Mouse (Mus musculus) CH12.LX (cell line): ENCODE measurements around the gene Ficd.
"Not testable (repeated sequence)": the region's sequence is repeated elsewhere in the genome, so short reads cannot be mapped to it uniquely, and the experiment has no call there.

Source experiments
- CTCF ChIP-seq, 2 experiments: IDR thresholded peaks in 1 of 2; conservative IDR thresholded peaks in 1 of 2; 2 replicates each; pipeline ENCODE4 v1.5.1; 2011 to 2012; ENCODE audit warnings: low read depth in 2 of 2, low read length in 2 of 2, improper control_type of control experiment in 1 of 2, inconsistent platforms in 1 of 2, mild to moderate bottlenecking in 1 of 2, moderate library complexity in 1 of 2
- EP300 ChIP-seq: IDR thresholded peaks from 2 replicates; pipeline ENCODE4 v1.6.1; 2011; ENCODE audit warnings: low read length, improper control_type of control experiment
- HCFC1 ChIP-seq: IDR thresholded peaks from 2 replicates; pipeline ENCODE4 v1.6.1; 2012; ENCODE audit warnings: low read depth, mild to moderate bottlenecking, inconsistent platforms, low read length, improper control_type of control experiment
- MAFK ChIP-seq: IDR thresholded peaks from 2 replicates; pipeline ENCODE4 v1.6.1; 2011; ENCODE audit warnings: low read length, improper control_type of control experiment; ENCODE audit not compliant: insufficient replicate concordance
- MAX ChIP-seq: IDR thresholded peaks from 2 replicates; pipeline ENCODE4 v1.6.1; 2011; ENCODE audit warnings: low read length, improper control_type of control experiment
- NRF1 ChIP-seq: IDR thresholded peaks from 2 replicates; pipeline ENCODE4 v1.6.1; 2014; ENCODE audit warnings: low read depth, mild to moderate bottlenecking, inconsistent platforms, low read length, improper control_type of control experiment, moderate library complexity
- POLR2A ChIP-seq: IDR thresholded peaks from 2 replicates; pipeline ENCODE4 v1.6.1; 2011; ENCODE audit warnings: low read depth, mild to moderate bottlenecking, improper control_type of control experiment, low read length
- SMC3 ChIP-seq: IDR thresholded peaks from 2 replicates; pipeline ENCODE4 v1.6.1; 2011; ENCODE audit warnings: low read depth, low read length, improper control_type of control experiment
- ZKSCAN1 ChIP-seq: IDR thresholded peaks from 2 replicates; pipeline ENCODE4 v1.6.1; 2012; ENCODE audit warnings: low read depth, inconsistent platforms, low read length, improper control_type of control experiment, borderline replicate concordance

DNA sequence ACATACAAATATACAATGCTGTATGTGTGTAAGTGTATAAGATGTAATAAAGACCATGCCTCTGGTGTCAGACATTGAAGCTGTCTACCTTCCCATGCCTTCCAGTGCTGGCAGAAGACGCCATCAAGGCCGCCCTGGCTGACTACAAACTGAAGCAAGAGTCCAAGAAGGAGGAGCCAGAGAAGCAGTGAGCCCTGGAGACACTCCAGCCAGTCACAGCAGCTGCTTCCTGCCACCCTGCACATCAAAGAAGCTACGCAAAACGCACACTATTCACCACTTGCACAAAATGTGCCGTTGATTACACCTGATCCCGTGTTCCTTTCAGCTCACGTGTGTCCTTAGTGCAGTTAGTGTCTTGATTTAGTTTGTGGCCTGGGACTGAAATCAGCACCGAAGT, 42.1 kb downstream of the Ficd start:
- not testable (repeated sequence) for TF ChIP-seq NRF1; MAFK; EP300; POLR2A; CTCF (conservative IDR thresholded peaks at IDR 0.05 in 1 of 2, IDR thresholded peaks at IDR 0.05 in 1 of 2; ENCODE audit: low read depth in 2 of 2, low read length in 2 of 2); SMC3; MAX; ZKSCAN1; HCFC1
